Mouse (Mus musculus): ENCODE measurements around the gene Ank3.

- no peak for TF ChIP-seq POLR2A (IDR thresholded peaks at IDR 0.05; ENCODE audit: low read depth, low read length)
- TF ChIP-seq CTCF (IDR thresholded peaks at IDR 0.05; ENCODE audit: extremely low read depth, insufficient read length, insufficient replicate concordance, low read depth, low read length): no peak
These were observed 291.8 kb downstream of the Ank3 start for GRCm38 (mm10) chr10:69690131-69690960.
